Mouse (Mus musculus) left cerebral cortex, adult 18-20 months (tissue): Measurements from ENCODE around the gene Arfgef3. TPM values are rescaled to one million over a fixed set of nuclear protein-coding genes. Genes with fewer than 3 reads are reported as not detected.
"Not testable (repeated sequence)": the region's sequence is repeated elsewhere in the genome, so short reads cannot be mapped to it uniquely, and the experiment has no call there.

ENCODE experiments used
- DNase-seq, 2 experiments: peaks; one replicate each; pipeline ENCODE4 v3.0.0; 2021 to 2022; ENCODE audit warnings: low spot score in 2 of 2, mixed read lengths in 1 of 2
- total RNA-seq, 2 experiments: library from RNA; stranded (reverse); gene quantifications; 2 replicates each; pipeline ENCODE4 v1.2.3; 2021

Gene Arfgef3
- total RNA-seq, 2 experiments from 2014 or later = 91.2 to 96.4 TPM

GRCm38 (mm10) chr10:18688234-18688633 is 55.5 kb downstream of the Arfgef3 start:
- no peak for DNase-seq

DNA sequence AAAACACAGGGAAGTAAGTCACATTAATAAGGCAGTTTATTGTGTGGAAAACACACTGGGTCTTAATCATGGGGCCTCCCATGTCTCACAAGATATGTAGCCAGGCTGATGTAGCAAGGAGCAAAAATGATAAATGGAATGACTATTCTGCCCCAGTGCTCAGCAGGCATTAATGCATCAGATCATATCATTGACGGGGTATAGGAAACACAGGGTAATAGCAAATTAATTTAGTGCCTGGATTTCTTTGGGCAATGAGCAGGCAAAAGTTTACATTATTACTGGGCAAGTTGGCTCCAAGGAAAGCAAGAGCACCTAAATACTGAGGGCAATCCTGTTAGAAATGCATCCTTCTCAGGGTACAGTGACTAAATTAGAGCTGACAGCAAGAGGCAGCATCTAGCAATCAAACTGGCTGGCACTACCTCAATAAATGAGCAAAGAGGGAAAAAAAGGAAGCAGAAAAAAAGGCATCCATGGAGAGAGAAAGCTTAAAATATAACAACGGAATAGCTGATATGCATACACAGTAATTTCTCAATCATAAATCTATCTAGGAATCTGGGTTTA is 62.3 kb downstream of the Arfgef3 start:
- DNase-seq = no peak

DNA sequence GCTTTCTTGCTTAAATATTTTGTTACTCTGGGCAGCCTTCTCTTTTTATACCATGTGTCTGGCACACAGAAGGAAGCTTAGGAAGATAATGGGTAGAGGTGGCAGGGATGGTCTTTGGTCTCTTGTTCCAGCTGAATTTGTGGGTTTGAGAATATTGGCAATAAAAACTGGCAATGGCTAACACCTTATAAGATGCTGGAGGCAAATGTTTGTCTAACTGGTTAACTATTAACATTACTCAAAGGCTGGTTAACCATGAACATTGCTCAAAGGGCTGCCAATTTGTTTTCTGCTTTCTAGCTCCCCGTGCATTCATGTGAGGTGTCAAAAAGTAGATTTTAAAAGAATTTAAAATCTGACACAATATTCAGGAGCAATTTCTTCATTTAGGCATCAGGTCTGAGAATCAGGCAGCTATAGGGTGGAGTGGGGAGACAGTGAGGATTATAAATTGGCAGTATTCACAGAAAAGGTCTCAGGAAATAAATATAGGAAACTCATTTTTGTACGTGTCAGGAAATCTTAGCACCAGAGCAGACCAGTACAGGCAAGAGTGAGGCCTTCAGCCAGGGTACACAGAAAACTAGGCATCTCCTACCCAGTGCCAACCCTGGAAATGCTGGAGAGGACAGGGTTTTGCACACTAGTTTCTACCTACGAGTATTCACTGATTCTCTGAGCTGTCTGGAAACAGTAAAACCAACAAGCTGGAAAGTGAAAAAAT is 62.9 kb downstream of the Arfgef3 start:
- no peak for DNase-seq

- DNase-seq = no peak
Observed at GRCm38 (mm10) chr10:18678836-18679235, 64.9 kb downstream of the Arfgef3 start.

DNA sequence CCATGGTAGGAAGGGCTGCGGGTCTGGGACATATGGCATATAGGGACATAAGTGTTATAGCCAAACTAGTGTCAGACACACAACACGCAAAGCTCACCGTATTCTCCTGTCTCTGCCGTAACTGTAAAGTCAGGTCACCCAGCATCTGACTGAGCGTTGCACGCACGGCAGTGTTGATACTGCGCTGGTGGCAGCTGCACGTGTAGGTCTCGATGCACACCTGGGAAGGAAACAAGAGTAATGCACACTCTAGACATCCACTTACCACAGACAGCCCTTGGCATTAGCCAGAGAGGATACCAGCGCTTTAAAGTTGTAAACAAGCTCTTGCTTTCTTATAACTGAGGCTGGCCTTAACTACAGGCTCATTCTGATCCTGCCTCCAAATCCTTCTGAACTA is 79.0 kb downstream of the Arfgef3 start:
- no peak for DNase-seq

GRCm38 (mm10) chr10:18664016-18664415 is 79.7 kb downstream of the Arfgef3 start:
- DNase-seq = no peak

- no peak for DNase-seq
Observed at GRCm38 (mm10) chr10:18661606-18662220, 82.0 kb downstream of the Arfgef3 start.

GRCm38 (mm10) chr10:18660998-18661397 is 82.8 kb downstream of the Arfgef3 start:
- peak; percentile 42 to 45 for DNase-seq

- DNase-seq = no peak
Observed at GRCm38 (mm10) chr10:18657588-18657987, 86.2 kb downstream of the Arfgef3 start.

- no peak for DNase-seq
Observed at GRCm38 (mm10) chr10:18647069-18647468, 96.7 kb downstream of the Arfgef3 start.

DNA sequence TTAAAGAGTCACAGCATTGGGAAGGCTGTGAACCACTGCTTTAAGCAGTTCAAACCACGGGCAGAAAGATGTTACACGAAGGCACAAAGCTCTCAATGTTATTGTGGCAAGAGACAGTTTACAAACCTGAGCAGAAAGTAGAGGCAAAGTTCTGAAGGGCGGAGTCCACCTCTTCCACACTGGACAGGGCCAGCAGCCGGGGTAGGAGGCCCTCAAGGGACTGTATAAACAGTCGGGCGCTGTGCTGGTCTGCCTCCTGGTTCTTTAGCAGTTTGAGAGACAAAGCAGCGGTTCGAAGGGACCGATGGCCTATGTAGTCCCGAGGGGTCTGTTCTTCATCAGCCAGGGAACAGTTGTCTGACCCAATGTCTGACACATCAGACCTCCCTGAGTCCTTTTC is 97.7 kb downstream of the Arfgef3 start:
- no peak for DNase-seq

GRCm38 (mm10) chr10:18644346-18644745 is 99.4 kb downstream of the Arfgef3 start:
- DNase-seq = no peak

DNA sequence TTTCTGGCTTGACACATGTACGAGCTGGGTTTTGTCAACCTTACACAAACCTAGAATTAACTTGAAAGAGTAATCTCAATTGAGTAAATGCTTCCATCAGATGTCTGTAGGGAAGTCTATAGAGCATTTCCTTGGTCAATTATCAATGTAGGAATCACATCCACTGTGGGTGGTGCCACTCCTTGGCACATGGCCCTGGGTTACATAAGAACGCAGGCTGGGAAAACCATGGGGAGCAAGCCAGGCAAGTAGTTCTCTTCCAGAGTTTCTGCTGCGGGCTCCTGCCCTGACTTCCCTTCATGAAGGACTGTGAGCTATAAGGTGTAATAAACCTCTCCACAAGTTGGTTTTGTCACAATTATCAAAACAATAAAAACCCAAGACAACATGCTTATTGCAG is 100.2 kb downstream of the Arfgef3 start:
- peak; percentile 29 to 42 for DNase-seq

GRCm38 (mm10) chr10:18642854-18643253 is 100.9 kb downstream of the Arfgef3 start:
- DNase-seq = no peak

- no peak for DNase-seq
Observed at GRCm38 (mm10) chr10:18640596-18640995, 103.2 kb downstream of the Arfgef3 start.

GRCm38 (mm10) chr10:18635450-18635849 is 108.3 kb downstream of the Arfgef3 start:
- DNase-seq = no peak

DNA sequence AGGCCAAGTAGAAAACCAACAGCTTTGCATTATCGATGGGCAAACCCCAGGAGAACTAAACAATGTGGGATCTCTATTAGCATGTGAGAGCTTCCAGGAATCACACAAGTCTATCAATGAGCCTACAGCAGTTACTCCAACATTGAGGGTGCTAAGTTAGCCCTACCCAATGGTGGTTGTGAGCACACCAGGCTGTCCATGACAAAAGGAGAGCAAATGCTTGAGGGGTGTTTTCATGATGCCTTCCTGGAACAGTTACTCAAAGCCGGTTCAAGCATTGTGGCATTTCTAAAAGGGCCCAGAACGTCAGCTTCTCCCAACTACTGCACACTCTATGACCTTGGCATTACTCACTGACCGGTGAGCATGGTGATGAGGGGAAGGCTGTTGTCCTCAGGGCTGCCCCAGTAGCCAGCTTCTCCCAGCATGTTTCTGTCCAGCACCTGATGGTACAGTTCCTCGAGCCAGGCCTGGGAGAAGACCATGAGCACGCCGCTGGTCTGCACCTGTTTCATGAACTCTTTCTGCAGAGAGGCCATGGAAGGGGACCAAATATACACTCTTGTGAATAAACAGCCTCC is 109.3 kb downstream of the Arfgef3 start:
- DNase-seq = no peak

- DNase-seq = no peak
Observed at GRCm38 (mm10) chr10:18630498-18630897, 113.3 kb downstream of the Arfgef3 start.

- DNase-seq = peak; percentile 68 to 84
Observed at GRCm38 (mm10) chr10:18627530-18627929, 116.2 kb downstream of the Arfgef3 start.

DNA sequence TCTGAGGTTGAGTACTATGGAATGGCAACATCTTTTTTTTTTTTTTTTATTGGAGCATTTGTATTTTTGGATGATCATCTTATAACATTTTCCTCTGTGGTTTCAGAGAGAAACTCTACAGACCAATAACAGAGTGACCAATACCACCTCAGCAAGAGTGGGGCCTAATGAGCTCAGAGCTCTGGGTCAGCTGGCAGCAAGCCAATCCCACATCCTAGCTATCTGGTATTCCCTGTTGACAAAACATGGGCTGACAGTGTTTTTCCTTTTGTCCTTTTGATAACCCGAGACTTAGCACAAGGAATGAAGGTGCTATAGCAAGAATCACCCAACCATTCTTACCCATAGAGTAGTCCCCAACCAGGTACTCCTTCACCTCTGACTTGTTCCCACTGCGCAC is 131.0 kb downstream of the Arfgef3 start:
- no peak for DNase-seq

DNA sequence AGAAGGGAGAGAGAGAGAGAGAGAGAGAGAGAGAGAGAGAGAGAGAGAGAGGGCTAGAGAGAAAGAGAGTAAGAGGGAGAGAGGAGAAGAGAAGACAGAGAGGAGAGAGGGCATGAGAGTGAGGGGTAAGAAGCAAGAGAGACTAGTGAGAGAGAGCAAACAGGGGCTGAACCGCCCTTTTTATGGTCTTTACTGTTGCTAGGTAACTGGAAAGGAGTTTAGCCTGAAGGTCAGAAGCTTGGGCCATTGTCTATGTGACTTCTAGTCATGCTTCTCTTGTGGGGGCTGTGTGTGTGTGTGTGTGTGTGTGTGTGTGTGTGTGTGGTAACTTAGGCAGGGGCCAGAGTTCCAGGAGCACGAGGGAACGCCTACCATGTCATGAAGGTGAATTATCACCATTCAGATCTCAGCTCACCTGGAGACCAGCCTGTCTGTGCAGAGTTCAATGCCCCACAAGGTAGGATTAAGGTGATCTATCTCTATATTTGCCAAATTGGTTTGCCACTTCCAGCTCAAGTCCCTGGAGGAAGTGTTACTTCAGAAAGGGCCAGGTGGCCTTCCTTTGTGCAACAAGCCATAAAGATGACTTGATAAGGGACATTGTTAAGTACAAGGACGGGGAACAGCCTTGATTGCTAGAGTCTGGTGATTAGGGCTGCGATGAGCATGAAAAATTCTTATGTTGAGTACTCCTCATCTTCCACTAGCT is 138.8 kb downstream of the Arfgef3 start:
- not testable (repeated sequence) for DNase-seq

GRCm38 (mm10) chr10:18602030-18602429 is 141.7 kb downstream of the Arfgef3 start:
- peak; percentile 78 to 80 for DNase-seq
